Mouse (Mus musculus) layer of hippocampus, postnatal 14 days (tissue): Measurements from ENCODE around the gene Myo1d. TPM values are rescaled to one million over a fixed set of nuclear protein-coding genes. Genes with fewer than 3 reads are reported as not detected.

ENCODE experiments used
- DNase-seq, 2 experiments: peaks; one replicate each; pipeline ENCODE4 v3.0.0; 2021 to 2022; ENCODE audit warnings: low spot score in 2 of 2, mixed read lengths in 1 of 2
- total RNA-seq, 2 experiments: library from RNA; stranded (reverse); gene quantifications; 2 replicates each; pipeline ENCODE4 v1.2.3; 2021

Gene Myo1d
- total RNA-seq, 2 experiments from 2014 or later, result 4.7 to 5.0 TPM

- peak in 1 of 2 experiments; percentile 50 for DNase-seq
Measured at GRCm38 (mm10) chr11:80622233-80623037, 157.4 kb downstream of the Myo1d start.

- DNase-seq, result no peak
Measured at GRCm38 (mm10) chr11:80614949-80615725, 164.7 kb downstream of the Myo1d start.

DNA sequence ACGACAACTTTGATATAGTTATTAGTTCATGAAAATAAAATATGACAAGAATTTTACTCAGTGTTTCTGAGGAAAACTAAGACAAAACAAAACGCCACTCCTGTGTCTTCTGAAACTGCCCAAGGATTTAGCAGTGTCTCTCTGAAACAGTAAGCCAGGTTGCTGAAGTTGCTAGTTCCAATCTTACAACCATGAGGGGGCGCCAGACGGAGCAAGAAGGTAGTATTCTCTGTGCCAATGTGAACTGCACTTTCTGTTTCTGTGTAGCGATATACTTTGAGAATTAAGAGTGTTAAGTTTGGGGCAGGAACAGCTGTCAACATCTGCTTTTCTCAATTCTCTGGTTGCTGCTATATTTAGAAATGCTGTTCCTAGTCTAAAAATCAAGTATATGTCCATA is 165.4 kb downstream of the Myo1d start:
- peak; percentile 30 to 73 for DNase-seq

- DNase-seq, result no peak
Measured at GRCm38 (mm10) chr11:80613534-80613933, 166.3 kb downstream of the Myo1d start.

- peak; percentile 73 to 82 for DNase-seq
Measured at GRCm38 (mm10) chr11:80602707-80603441, 177.0 kb downstream of the Myo1d start.

- DNase-seq, result peak; percentile 28 to 54
Measured at GRCm38 (mm10) chr11:80602041-80602458, 177.8 kb downstream of the Myo1d start.

- DNase-seq, result no peak
Measured at GRCm38 (mm10) chr11:80601040-80601864, 178.6 kb downstream of the Myo1d start.

DNA sequence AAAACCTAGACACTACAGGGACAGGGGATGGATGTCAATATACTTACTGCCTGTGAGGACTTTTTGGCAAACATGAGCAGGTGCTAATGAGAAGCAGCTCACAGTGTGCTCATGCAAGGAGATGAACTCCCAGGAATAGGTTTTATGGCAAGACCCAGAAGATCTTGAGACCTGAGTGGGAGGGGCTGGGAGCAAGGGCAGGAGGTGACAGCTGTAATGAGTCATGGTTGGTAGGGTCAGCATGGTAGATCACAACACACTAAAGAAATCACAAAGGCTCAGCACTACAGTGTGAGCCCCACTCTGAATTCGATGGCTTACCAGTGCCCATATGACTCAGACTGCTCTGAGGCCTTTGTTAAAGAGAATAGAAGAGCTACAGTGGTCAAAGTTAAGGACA is 184.3 kb downstream of the Myo1d start:
- no peak for DNase-seq

DNA sequence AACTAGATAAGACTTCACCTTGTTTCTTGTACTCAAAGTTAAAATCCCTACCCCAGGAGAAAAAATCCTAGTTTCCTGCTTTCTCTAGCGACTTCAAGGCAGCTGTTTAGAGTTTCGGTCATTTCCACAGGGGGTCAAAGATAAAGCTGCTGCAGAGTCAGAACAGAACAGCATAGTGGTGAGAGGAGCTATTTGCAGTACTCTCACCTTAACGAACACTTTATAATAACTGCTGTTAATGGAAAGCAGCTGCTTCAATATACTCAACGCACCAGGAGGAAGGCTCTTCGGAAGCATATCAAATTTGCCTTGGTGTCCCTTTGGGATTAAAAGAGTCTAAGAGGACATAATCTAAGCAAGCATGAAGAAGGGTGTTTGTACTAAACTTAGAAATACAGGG is 190.4 kb downstream of the Myo1d start:
- DNase-seq, result no peak

- no peak for DNase-seq
Measured at GRCm38 (mm10) chr11:80585761-80586160, 194.1 kb downstream of the Myo1d start.

- no peak for DNase-seq
Measured at GRCm38 (mm10) chr11:80585211-80585610, 194.6 kb downstream of the Myo1d start.

- DNase-seq, result no peak
Measured at GRCm38 (mm10) chr11:80580494-80580893, 199.3 kb downstream of the Myo1d start.

DNA sequence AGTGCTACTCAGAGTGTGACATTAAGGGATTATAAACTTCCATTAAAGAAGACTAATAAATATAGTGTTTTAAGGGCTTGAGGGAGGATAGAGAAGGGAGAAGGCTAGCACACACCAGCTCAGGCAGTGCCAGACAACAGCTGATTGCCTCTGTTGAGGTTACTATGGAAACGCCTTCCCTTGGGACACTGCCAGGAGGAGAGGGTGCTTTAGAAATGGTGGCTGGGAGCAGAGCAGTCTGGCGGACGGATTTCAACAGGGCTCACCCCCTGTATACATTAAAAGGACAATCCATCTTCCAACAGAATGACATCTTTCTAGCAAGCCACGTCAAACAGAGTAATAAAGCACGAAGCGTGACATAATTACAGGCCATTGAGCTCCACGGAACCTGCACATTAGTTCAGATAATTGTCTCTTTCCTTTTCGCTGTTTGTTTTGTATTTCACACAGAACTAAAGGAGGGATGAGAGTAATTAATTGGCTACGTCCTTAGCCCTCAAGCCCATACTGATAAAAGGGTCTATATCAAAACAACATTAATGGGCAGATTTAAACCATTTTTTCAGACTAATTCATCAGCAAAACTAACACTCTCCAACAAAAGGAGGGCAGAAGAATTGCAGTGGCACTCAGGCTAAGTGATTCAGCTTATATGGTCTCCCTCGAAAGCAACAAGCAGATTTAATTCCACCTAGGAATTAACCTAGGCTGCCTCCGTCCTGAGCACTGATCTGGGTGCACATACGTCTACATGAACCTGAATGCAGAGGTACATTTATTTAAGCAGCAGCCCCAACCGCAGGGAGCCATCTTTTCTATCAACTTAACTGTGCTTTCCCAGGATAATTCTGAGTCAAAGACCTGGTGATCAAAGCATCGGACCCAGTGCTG is 201.8 kb downstream of the Myo1d start:
- DNase-seq, result peak; percentile 88 to 93

DNA sequence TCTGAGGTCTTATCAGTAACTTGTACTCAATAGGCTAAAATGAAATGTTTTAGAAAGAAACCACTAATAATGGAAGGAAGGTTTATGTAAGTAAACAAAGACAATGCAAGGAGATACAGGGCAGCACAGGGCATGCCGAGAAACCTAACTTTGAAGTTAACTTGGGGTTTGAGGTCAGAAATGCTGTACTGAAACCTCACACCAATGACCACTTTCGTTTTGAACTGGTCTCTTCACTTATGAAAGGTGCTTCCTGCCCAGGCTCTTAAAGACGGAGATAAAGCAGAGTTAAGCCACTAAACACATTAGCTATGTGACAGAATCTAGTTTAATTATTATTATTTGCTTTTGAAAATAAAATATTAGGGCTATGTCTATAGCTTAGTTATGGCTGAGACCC is 204.0 kb downstream of the Myo1d start:
- no peak for DNase-seq

DNA sequence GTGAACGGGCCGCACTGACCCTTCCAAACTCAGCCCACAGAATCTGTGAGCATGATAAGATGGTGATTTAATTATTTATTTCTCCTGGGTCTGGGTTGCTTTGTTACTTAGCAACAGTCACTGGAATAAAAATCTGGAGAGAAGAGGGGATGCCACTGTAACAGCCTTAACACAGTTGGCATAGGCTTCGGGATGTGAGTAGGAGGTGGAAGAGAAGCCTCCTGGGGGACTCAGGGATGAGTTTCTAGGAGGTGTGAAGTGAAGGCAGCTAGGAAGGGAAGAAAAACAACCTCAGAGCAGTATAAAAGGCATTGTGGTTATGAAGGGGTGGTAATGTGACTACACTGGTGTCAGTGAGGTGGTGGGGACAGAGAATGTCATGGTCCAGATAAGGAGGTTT is 213.5 kb downstream of the Myo1d start:
- no peak for DNase-seq

- DNase-seq, result peak in 1 of 2 experiments; percentile 50
Measured at GRCm38 (mm10) chr11:80564975-80565965, 214.6 kb downstream of the Myo1d start.

GRCm38 (mm10) chr11:80562479-80562878 is 217.3 kb downstream of the Myo1d start:
- DNase-seq, result no peak

- no peak for DNase-seq
Measured at GRCm38 (mm10) chr11:80560770-80561169, 219.1 kb downstream of the Myo1d start.
